Mouse (Mus musculus) hindbrain, embryonic 11.5 days (tissue): ENCODE data around the gene Ctdsp2. TPM values are rescaled to one million over a fixed set of nuclear protein-coding genes. Genes with fewer than 3 reads are reported as not detected.
A peak's percentile ranks its signal among the peaks of the same experiment; 100 is the strongest.

Experiments
- ATAC-seq: fragments of 200-750 bp; cut with Nextera tagmentation; 2 replicates; pipeline ENCODE4 v1.8.0; 2017; ENCODE audit warnings: mild to moderate bottlenecking, moderate TSS enrichment, moderate library complexity; ENCODE audit not compliant: low FRiP score
- DNase-seq: peaks from one replicate; pipeline ENCODE4 v3.0.0-alpha.2; 2015; ENCODE audit warnings: low spot score
- H3K27ac ChIP-seq: fragments of 300-500 bp; sonication (generic); 2 replicates; pipeline ENCODE4 v1.5.1; 2014; ENCODE audit warnings: mild to moderate bottlenecking, low read depth, low read length
- H3K27me3 ChIP-seq: fragments of 300-500 bp; sonication (generic); 2 replicates; pipeline ENCODE4 v1.6.1; 2014; ENCODE audit warnings: mild to moderate bottlenecking, low read length, moderate library complexity, mixed read lengths; ENCODE audit not compliant: control insufficient read depth, insufficient read depth
- H3K36me3 ChIP-seq: fragments of 300-500 bp; sonication (generic); 2 replicates; pipeline ENCODE4 v1.6.1; 2014; ENCODE audit warnings: mild to moderate bottlenecking, low read length, moderate library complexity, mixed read lengths; ENCODE audit not compliant: control insufficient read depth, insufficient read depth
- H3K4me1 ChIP-seq: fragments of 300-500 bp; sonication (generic); replicated peaks from 2 replicates; pipeline ENCODE4 v1.6.1; 2014; ENCODE audit warnings: low read length, mixed read lengths; ENCODE audit not compliant: control insufficient read depth, insufficient read depth
- H3K4me2 ChIP-seq: fragments of 300-500 bp; sonication (generic); replicated peaks from 2 replicates; pipeline ENCODE4 v1.6.1; 2014; ENCODE audit warnings: mild to moderate bottlenecking, low read depth, low read length
- H3K4me3 ChIP-seq: fragments of 300-500 bp; sonication (generic); 2 replicates; pipeline ENCODE4 v1.5.1; 2014; ENCODE audit warnings: low read depth, low read length
- H3K9ac ChIP-seq: fragments of 300-500 bp; sonication (generic); 2 replicates; pipeline ENCODE4 v1.6.1; 2014; ENCODE audit warnings: low read depth, low read length
- H3K9me3 ChIP-seq: fragments of 300-500 bp; sonication (generic); 2 replicates; pipeline ENCODE4 v1.6.1; 2016; ENCODE audit warnings: low read length; ENCODE audit not compliant: control insufficient read depth
- WGBS: fragments of 180-500 bp; shearing (Covaris S2); extraction: QIAGEN DNeasy Blood & Tissue Kit; methylation state at CpG from one replicate; pipeline ENCODE4 v1.1.7; 2014; 5-methylcytosine and 5-hydroxymethylcytosine counted together
- polyA plus RNA-seq: library from polyadenylated mRNA; unstranded; fragments of >200 nt; fragmentation: Nextera tagmentation; extraction: Ambion mirVana; gene quantifications from 2 replicates; pipeline ENCODE4 v1.2.1, GENCODE M21; 2014

Gene Ctdsp2
- polyA plus RNA-seq, 1 experiment from 2014 or later = 40.3 TPM

- H3K9me3 ChIP-seq = no peaks in the 10 kb centered on the region
- H3K4me2 ChIP-seq = peak overlapping the region; percentile 38
- peak; percentile 85 for DNase-seq
- H3K9ac ChIP-seq = peak overlapping the region; percentile 40
- peak overlapping the region; percentile 65 for H3K27ac ChIP-seq
- no peaks in the 10 kb centered on the region for H3K36me3 ChIP-seq
- 2% methylated on average over 25 of the region's 25 CpGs for WGBS
- ATAC-seq = peak; percentile 96
- H3K27me3 ChIP-seq = peaks cover 52% of the 10 kb centered on the region
- peak overlapping the region; percentile 7; the same call in 1 of the 2 replicates for H3K4me3 ChIP-seq
- H3K4me1 ChIP-seq = peaks cover 2% of the 10 kb centered on the region
These were observed 21.0 kb upstream of the Ctdsp2 start for GRCm38 (mm10) chr10:126957359-126958107.

GRCm38 (mm10) chr10:126960496-126960895 is 18.0 kb upstream of the Ctdsp2 start:
- Histone ChIP-seq H3K4me2 (no peak overlapping the region), H3K9me3 (no peaks in the 10 kb centered on the region), H3K9ac (no peak overlapping the region), H3K4me1 (peaks cover 2% of the 10 kb centered on the region), H3K27me3 (peaks cover 48% of the 10 kb centered on the region), H3K36me3 (no peaks in the 10 kb centered on the region), H3K27ac (no peak overlapping the region), H3K4me3 (no peak overlapping the region)
- WGBS = 75% methylated on average over 8 of the region's 8 CpGs
- DNase-seq (no peak), ATAC-seq (no peak)

GRCm38 (mm10) chr10:126961757-126962156 is 16.8 kb upstream of the Ctdsp2 start:
- WGBS = 65% methylated on average over 10 of the region's 10 CpGs
- ATAC-seq = no peak
- no peak for DNase-seq
- no peaks in the 10 kb centered on the region for H3K36me3 ChIP-seq
- no peak overlapping the region for H3K4me3 ChIP-seq
- no peaks in the 10 kb centered on the region for H3K9me3 ChIP-seq
- H3K9ac ChIP-seq = no peak overlapping the region
- peaks cover 43% of the 10 kb centered on the region for H3K27me3 ChIP-seq
- no peak overlapping the region for H3K4me2 ChIP-seq
- peaks cover 2% of the 10 kb centered on the region for H3K4me1 ChIP-seq
- no peak overlapping the region for H3K27ac ChIP-seq

GRCm38 (mm10) chr10:126962271-126962965 is 16.1 kb upstream of the Ctdsp2 start:
- Histone ChIP-seq H3K4me2 (no peak overlapping the region), H3K27me3 (peaks cover 40% of the 10 kb centered on the region)
- ATAC-seq = no peak

GRCm38 (mm10) chr10:126962966-126963330 is 15.6 kb upstream of the Ctdsp2 start:
- no peak overlapping the region for H3K9ac ChIP-seq
- H3K4me1 ChIP-seq = no peaks in the 10 kb centered on the region; the same call in 1 of the 2 replicates
- H3K4me2 ChIP-seq = no peak overlapping the region
- H3K9me3 ChIP-seq = no peaks in the 10 kb centered on the region
- WGBS = 56% methylated on average over 6 of the region's 6 CpGs
- H3K36me3 ChIP-seq = no peaks in the 10 kb centered on the region
- peaks cover 41% of the 10 kb centered on the region for H3K27me3 ChIP-seq
- no peak for ATAC-seq
- H3K27ac ChIP-seq = no peak overlapping the region
- no peak overlapping the region for H3K4me3 ChIP-seq
- DNase-seq = no peak

More at GRCm38 (mm10) chr10:126962271-126962965, 16.1 kb upstream of the Ctdsp2 start:
- DNase-seq = peak; percentile 45
- peaks cover 2% of the 10 kb centered on the region for H3K4me1 ChIP-seq
- H3K27ac ChIP-seq = no peak overlapping the region
- whole genome bisulfite sequencing = 26% methylated on average over 15 of the region's 15 CpGs
- H3K9ac ChIP-seq = no peak overlapping the region
- H3K4me3 ChIP-seq = no peak overlapping the region
- H3K36me3 ChIP-seq = no peaks in the 10 kb centered on the region
- H3K9me3 ChIP-seq = no peaks in the 10 kb centered on the region

GRCm38 (mm10) chr10:126963821-126964220 is 14.7 kb upstream of the Ctdsp2 start:
- no peak for ATAC-seq
- H3K9me3 ChIP-seq = no peaks in the 10 kb centered on the region
- no peak overlapping the region for H3K4me2 ChIP-seq
- H3K9ac ChIP-seq = no peak overlapping the region
- 85% methylated on average over 8 of the region's 8 CpGs for WGBS
- H3K4me3 ChIP-seq = no peak overlapping the region
- H3K36me3 ChIP-seq = no peaks in the 10 kb centered on the region
- no peak overlapping the region for H3K27ac ChIP-seq
- no peak for DNase-seq
- H3K4me1 ChIP-seq = no peaks in the 10 kb centered on the region; the same call in 1 of the 2 replicates
- peaks cover 37% of the 10 kb centered on the region for H3K27me3 ChIP-seq

GRCm38 (mm10) chr10:126971363-126972050 is 7.0 kb upstream of the Ctdsp2 start:
- H3K4me3 ChIP-seq = peak overlapping the region; percentile 8
- no peak overlapping the region for H3K9ac ChIP-seq
- ATAC-seq (no peak), DNase-seq (no peak)
- 7% methylated on average over 12 of the region's 12 CpGs for WGBS
- peak overlapping the region; percentile 15 for H3K4me2 ChIP-seq
- peaks cover 13% of the 10 kb centered on the region for H3K27me3 ChIP-seq
- peaks cover 6% of the 10 kb centered on the region for H3K4me1 ChIP-seq
- no peaks in the 10 kb centered on the region for H3K36me3 ChIP-seq
- H3K27ac ChIP-seq = no peak overlapping the region; the same call in 1 of the 2 replicates
- no peaks in the 10 kb centered on the region for H3K9me3 ChIP-seq

- Histone ChIP-seq H3K9me3 (no peaks in the 10 kb centered on the region), H3K9ac (peak overlapping the region; percentile 15; the same call in 1 of the 2 replicates), H3K36me3 (no peaks in the 10 kb centered on the region), H3K4me2 (peak overlapping the region; percentile 15), H3K27ac (no peak overlapping the region; the same call in 1 of the 2 replicates), H3K4me1 (peaks cover 6% of the 10 kb centered on the region), H3K27me3 (peaks cover 13% of the 10 kb centered on the region), H3K4me3 (peak overlapping the region; percentile 8)
- DNase-seq = peak; percentile 68
- 10% methylated on average over 13 of the region's 13 CpGs for WGBS
- ATAC-seq = peak; percentile 85
These were observed 6.3 kb upstream of the Ctdsp2 start for GRCm38 (mm10) chr10:126972051-126972725.
